Mouse (Mus musculus): ENCODE measurements around the gene Csnk2a2. TPM values are rescaled to one million over a fixed set of nuclear protein-coding genes. Genes with fewer than 3 reads are reported as not detected.

Gene Csnk2a2
- total RNA-seq (2021): 10 to 100 TPM; 52.5 to 59.4 TPM

DNA sequence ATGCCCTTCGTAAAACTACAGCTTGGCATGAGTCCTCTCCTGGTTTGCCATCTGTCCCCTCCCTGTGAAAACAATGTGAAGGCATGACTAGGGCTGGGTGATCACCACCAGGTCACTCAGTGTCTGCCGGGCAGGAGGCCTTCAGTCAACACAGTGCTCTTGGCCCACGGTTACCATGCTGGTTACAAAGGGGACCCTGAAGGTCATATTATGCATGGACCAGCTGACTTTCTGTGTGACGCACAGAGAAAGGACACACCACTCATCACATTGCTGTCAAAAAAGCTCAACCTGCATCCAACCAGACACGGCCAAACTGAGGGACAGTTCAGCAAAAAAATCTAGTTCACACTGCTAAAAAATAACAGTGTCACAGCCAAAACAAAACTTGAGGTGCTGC lies at the start of gene Csnk2a2:
TSS of gene Csnk2a2 (minus strand) at position 34 of the 400 bp plus-strand sequence.
- DNase-seq: no peak

DNA sequence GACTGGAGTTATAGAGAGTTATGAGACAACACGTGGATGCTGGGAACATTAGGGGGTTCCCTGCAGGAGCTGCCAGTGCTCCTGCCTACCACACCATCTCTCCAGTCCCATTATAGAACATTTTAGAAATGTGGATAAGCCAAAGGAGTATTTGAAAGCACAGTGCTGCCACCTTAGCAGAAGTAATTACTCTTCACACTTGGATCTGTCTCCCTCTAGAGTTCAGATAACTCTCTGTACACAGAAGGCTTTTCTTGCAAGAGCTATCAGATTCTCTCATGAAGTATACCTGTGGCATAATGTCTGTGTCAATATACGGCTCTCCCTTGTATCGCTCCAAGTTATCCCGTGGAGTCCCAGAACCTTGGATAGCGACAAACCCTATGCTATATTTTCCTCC lies 49.6 kb upstream of the Csnk2a2 start:
- DNase-seq: no peak

DNA sequence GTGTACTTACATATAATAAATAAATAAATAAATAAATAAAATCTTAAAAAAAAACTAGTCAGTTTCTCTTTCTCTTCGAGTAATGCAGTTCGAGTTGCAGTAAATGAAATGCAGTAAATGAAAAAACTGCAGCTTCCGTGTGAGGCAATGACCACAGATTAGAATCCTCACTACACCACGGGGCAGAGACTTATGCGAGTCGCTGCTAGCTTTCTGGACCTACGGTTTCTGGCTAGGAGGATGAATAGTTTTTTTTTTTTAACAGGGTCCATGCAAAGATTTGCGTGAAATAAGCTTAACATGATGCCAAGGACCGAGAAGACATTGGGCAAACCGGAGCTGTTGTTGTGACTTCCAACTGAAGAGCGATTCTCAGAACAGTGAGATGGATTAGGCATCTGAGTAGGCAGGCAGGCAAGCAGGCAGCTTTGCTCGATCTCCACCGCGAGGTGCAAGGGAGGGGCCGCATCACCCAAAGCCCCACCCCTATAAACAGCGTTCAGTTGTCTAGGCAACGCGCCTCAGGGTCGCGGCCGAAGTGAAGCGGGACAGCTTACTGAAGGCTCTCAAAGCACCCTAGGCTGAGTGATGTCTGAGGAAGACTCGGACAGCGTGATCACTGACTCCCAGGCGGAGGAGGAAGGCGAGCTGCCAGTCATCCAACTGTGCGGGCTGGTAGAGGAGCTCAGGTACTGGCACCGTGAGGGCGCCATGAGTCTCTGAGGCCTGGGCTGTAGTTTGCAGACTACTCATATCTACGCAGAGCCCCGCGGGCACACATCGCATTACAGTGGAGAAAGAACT lies 43.9 kb upstream of the Csnk2a2 start, which contains the start of gene Ccdc113:
TSS of gene Ccdc113 (plus strand) at position 502 of the 804 bp plus-strand sequence.
- DNase-seq: peak; percentile 64

GRCm38 (mm10) chr8:95532206-95532605 lies 42.4 kb upstream of the Csnk2a2 start:
- no peak for DNase-seq

DNA sequence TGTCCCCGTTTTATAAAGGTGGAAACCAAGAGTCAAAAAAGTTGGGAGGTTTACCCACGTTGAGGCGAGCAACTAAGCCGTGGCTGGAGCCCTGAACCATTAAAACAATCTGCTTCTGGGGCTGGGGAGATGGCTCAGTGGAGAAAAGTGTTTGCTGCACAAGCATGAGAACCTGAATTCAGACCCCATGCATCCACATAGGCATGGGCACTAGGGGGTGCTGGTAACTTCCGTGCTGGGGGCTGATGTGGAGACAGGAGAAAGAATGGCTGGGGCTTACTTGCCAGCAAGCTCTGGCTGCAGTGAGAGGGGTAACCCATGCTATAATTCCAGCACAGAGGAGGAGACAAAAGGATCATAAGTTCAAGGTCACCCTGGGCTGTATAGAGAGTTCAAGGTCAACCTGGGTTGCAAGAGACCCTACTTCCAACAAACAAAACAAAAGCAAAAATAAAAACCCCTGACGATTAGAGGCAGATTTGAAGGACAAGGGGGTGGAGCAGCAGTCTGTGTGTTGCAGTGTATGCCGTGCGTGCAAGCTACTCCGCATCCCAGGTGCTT lies 39.0 kb upstream of the Csnk2a2 start:
- DNase-seq: no peak

DNA sequence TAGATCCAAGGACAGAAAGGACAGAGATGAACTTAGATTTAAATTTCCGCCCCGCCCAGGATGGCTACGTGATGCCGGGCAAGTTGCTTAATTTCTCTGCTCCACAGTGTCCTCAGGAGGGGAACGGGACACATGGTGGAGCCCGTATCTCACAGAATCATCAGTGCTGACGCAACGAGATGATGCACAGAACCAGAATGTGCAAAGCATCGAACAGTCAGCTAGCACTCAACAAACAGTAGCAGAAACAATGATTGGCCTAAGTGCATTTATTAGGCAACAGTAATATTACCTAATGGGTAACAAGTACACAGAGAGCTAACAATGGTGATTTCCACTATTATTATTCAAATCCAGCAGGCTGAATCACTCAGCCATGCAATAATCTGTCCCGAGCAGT lies 38.4 kb upstream of the Csnk2a2 start:
- DNase-seq: no peak

DNA sequence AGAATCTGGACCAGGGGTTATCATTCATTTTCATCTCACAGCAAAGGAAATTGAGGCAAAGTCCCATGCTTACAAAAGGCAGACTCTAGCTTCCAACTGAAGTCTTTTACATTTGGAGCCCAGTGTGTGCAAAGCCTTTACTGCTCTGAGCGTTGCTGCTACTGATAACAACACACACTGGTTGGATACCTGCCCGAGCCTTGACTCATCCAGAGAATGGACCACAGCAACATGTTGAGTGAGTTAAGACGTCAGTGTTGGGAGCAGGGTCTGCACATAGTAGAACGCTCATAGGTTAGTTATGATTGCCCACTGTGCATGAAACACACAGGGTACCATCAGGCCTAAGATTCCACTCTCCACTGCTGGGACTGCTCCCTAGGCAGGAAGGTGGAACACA lies 34.2 kb upstream of the Csnk2a2 start:
- DNase-seq: no peak

GRCm38 (mm10) chr8:95516928-95517327 lies 27.1 kb upstream of the Csnk2a2 start:
- DNase-seq: no peak

- DNase-seq: no peak
These were observed 23.4 kb upstream of the Csnk2a2 start for GRCm38 (mm10) chr8:95513219-95513618.

GRCm38 (mm10) chr8:95512257-95512656 lies 22.4 kb upstream of the Csnk2a2 start:
- no peak for DNase-seq

- no peak for DNase-seq
These were observed 16.4 kb upstream of the Csnk2a2 start for GRCm38 (mm10) chr8:95506245-95506644.

DNA sequence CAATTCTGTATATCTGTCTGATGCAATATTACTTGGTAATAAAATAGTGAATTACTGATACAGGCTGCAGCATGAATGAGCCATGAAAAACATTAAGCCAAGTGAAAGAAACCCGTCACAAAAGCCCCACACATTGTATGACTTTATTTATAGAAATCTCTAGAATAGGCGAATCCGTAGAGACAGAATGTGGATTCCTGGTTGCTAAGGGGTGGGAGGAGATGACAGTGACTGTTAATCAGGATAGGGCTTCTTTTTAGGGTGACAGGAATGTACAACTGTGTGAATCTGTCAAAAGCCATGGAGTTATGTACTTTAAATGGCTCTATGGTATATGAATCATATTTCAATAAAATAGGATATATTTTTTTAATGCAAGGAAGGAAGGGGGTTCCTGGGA lies 15.8 kb upstream of the Csnk2a2 start:
- DNase-seq: no peak

DNA sequence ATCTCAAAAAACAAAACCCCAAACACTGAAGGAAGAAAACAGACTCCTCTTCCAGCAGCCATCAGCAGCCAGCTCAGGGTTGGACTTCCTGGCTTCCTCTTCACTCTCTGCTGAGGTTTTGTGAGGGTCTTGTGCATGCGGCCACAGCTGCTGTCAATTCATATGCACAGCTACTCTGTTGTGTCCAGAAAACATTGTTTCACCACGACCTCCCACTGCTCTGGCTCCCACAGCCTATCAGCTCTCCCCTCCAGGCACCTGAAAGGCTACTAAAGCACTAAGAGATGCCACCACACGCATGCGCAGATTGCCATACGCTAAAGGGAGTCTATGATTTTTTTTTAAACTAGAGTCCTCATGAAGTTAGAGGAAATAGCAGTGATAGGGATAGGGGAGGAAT lies 15.0 kb upstream of the Csnk2a2 start:
- DNase-seq: no peak

- DNase-seq: no peak
These were observed 12.6 kb upstream of the Csnk2a2 start for GRCm38 (mm10) chr8:95502431-95502830.

- no peak for DNase-seq
These were observed 10.6 kb upstream of the Csnk2a2 start for GRCm38 (mm10) chr8:95500436-95500835.

GRCm38 (mm10) chr8:95499266-95500064 lies 9.6 kb upstream of the Csnk2a2 start:
- no peak for DNase-seq

GRCm38 (mm10) chr8:95497821-95498220 lies 8.0 kb upstream of the Csnk2a2 start:
- DNase-seq: no peak

GRCm38 (mm10) chr8:95496420-95496819 lies 6.6 kb upstream of the Csnk2a2 start:
- no peak for DNase-seq

DNA sequence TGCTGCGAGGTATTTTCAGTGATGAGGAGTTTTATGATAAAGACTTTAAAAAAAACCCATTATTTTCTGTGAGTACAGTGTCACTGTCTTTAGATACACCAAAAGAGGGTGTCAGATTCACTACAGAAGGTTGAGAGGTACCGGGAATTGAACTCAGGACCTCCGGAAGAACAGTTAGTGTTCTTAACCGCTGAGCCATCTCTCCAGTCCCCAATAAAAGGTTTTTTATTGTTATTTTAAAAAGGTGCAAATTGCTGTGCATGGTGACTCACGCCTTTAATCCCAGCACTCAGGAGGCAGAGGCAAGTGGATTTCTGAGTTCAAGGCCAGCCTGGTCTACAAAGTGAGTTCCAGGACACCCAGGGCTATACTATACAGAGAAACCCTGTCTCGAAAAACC lies 5.6 kb upstream of the Csnk2a2 start:
- no peak for DNase-seq

- no peak for DNase-seq
These were observed 2.2 kb upstream of the Csnk2a2 start for GRCm38 (mm10) chr8:95492057-95492456.

- DNase-seq: peak; percentile 95
These were observed 1.0 kb downstream of the Csnk2a2 start for GRCm38 (mm10) chr8:95488698-95489332.

GRCm38 (mm10) chr8:95487800-95488697 lies 1.8 kb downstream of the Csnk2a2 start:
- peak; percentile 21 for DNase-seq

All from heart, postnatal 4 days (tissue).